Mouse (Mus musculus) lung, postnatal 10 days (tissue): Measurements from ENCODE around the gene Fbxo28.
A peak's percentile ranks its signal among the peaks of the same experiment; 100 is the strongest.

ENCODE experiments used
- DNase-seq: peaks from one replicate; pipeline ENCODE4 v3.0.0; 2021

The Fbxo28 gene

GRCm38 (mm10) chr1:182284795-182285194 is 56.6 kb downstream of the Fbxo28 start:
- no peak for DNase-seq

GRCm38 (mm10) chr1:182283231-182283630 is 58.2 kb downstream of the Fbxo28 start:
- peak; percentile 21 for DNase-seq

DNA sequence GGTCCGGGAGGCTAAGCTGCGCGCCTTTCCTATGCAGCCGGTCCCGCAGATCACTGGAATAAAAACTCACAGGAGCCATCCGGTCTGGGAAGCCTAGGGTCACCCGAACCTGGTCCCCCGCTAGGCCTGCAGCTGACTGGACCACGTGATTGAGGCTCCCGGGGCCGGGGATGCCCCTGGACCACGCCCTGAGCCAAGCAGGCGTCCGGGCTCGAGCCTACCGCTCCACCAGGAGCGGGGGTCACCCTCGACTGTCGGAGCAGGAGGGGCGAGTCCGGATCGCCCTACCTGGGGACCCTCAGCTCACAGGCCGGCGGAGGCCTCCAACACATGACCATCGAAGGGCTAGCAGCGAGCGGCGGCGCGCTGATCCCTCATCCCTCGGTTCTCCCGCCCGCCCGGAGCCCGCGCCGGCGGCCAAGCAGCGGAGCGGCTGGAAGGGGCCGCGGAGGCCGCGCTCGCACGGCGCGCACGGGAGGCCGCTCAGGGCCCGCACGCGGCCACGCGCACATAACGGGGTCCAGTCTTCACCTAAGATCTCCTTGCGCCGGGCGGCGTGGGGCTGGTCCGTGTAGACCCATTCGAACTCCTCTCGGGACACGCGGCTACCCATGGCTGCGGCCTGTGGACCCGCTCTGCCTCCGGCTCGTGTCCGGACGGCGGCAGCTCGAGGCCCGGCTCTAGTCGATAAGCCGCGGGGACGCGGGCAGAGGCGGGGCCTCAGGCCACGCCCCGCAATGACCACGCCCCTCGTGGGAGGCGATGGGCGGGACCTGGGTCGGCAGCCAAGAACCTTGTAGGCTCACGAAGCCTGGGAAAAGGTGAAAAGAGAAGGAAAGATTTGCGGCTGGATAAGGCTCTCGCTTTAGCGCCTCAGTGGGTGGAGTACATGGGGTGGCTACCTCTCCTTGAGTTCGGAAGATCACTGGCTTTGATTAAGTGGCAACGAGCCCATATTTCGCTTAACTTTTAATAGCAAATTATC is 59.0 kb downstream of the Fbxo28 start, which contains the start of gene Degs1:
TSS of gene Degs1 (minus strand) at position 714 of the 985 bp plus-strand sequence.
- peak; percentile 96 for DNase-seq

DNA sequence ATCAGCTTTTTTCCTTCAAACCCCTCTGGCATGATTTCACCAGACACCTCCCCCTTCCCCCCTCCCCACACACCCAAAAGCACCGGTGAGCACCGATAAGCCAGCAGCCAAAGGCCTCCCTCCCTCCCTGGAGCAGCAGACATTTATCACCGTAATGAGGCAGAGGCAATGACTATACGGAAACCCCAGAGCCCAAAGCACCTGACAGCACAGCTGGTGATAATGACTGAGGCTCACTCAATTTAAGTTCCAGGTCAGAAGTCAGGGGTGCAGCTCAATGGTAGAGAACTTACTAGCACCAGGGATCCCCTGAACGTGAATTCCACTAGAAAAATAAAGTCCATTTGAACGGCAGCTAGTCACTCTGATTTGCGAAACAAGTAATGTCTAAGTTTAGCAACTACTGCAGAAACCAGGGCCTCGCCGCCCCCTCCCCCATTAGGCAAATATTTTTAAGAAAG is 60.1 kb downstream of the Fbxo28 start:
- DNase-seq = peak; percentile 19

GRCm38 (mm10) chr1:182280577-182280976 is 60.9 kb downstream of the Fbxo28 start:
- DNase-seq = no peak

GRCm38 (mm10) chr1:182280046-182280445 is 61.4 kb downstream of the Fbxo28 start:
- DNase-seq = no peak

DNA sequence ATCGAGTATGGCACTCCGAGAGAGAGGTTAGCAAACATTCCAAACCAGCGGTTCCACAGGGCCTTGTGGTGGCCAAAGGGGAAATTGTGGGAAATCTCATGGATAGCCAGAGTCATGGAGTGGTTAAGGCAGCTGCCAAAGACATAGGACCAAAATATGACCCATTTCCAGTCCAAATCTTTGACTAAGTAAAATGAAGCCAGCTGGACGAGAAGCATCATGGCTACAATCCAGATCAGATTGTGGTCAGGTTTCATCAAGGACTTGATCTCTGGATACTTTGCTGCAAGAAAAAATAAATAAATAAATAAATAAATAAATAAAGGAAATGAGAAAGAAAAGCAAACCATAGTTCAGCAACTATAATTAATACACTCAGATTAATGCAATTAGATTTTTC is 62.0 kb downstream of the Fbxo28 start:
- no peak for DNase-seq

- no peak for DNase-seq
Observed at GRCm38 (mm10) chr1:182275109-182275508, 66.3 kb downstream of the Fbxo28 start.

- no peak for DNase-seq
Observed at GRCm38 (mm10) chr1:182271632-182272031, 69.8 kb downstream of the Fbxo28 start.

GRCm38 (mm10) chr1:182271130-182271529 is 70.3 kb downstream of the Fbxo28 start:
- DNase-seq = no peak

GRCm38 (mm10) chr1:182268317-182268716 is 73.1 kb downstream of the Fbxo28 start:
- no peak for DNase-seq

DNA sequence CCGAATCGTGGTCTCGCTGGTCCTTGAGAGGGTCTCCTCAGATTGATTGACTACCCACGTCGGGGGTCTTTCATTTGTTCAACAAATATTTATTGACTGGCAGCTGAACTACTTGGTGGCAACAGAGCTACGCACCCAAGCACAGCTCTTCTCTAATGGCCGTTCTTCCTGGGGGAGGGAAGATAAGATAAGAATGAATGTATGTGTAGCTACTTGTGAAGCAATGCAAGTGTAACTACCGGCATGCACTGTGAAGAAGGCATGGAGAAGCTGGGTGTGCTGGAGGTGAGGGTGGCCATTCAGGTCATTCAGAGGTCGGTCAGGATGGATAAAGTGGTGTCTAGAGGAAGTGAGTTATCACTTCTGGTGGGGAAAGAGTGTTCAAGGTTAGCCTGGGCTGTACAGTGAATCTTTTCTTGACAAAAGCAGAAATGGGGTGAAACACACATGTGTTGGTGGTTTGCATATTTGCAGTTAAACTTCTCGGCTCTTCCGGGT is 75.4 kb downstream of the Fbxo28 start:
- DNase-seq = no peak
